In genomic region chr4:41132471-41132870, GRCm38 (mm10) we compare ENCODE assay signal across 29 mouse cellular contexts. TPM values are rescaled to one million over a fixed set of nuclear protein-coding genes. Genes with fewer than 3 reads are reported as not detected.
A peak's percentile ranks its signal among the peaks of the same experiment; 100 is the strongest.
DNase-seq lines count a peak whose midpoint lies in the region; ATAC-seq lines count a peak whose summit lies in the region.
"Had no signal": no experiment of that assay in that cellular context is flagged by ENCODE, and none has a peak within 500 bp of the region (broad histone marks: within the 10 kb centered on the region; RNA-seq: fewer than 3 reads in every experiment).

No protein-coding gene starts in this region.

- peak overlapping the region; percentile 98 for H3K27ac ChIP-seq in liver, embryonic 16.5 days (ENCODE audit: low read length)
- no peak overlapping the region for H3K27ac ChIP-seq in heart, embryonic 10.5 days
- no peak overlapping the region for H3K27ac ChIP-seq in forebrain, embryonic 16.5 days (ENCODE audit: low read length)
- H3K27ac ChIP-seq: embryonic facial prominence, embryonic 10.5 days; hindbrain, embryonic 13.5 days; kidney, embryonic 15.5 days; limb, embryonic 13.5 days; midbrain, embryonic 15.5 days; neural tube, embryonic 13.5 days had no signal

- H3K9me3 ChIP-seq in liver, embryonic 16.5 days (replicated peaks; ENCODE audit: control insufficient read depth, low read length), result no peaks in the 10 kb centered on the region
- no peaks in the 10 kb centered on the region for H3K9me3 ChIP-seq in heart, embryonic 10.5 days
- no peaks in the 10 kb centered on the region for H3K9me3 ChIP-seq in forebrain, embryonic 16.5 days (ENCODE audit: control insufficient read depth, low read length)
- H3K9me3 ChIP-seq: embryonic facial prominence, embryonic 10.5 days; heart, embryonic 12.5 days; hindbrain, embryonic 13.5 days; kidney, embryonic 15.5 days; limb, embryonic 13.5 days; megakaryocyte, embryonic 14.5 days; midbrain, embryonic 15.5 days; neural tube, embryonic 13.5 days had no signal

- no peak overlapping the region for H3K4me2 ChIP-seq in liver, embryonic 16.5 days (ENCODE audit: low read depth, low read length)
- H3K4me2 ChIP-seq in forebrain, embryonic 16.5 days (ENCODE audit: low read length), result no peak overlapping the region
- H3K4me2 ChIP-seq: heart, embryonic 12.5 days; hindbrain, embryonic 13.5 days; kidney, embryonic 15.5 days; limb, embryonic 13.5 days; lung, embryonic 14.5 days; midbrain, embryonic 15.5 days; neural tube, embryonic 13.5 days had no signal

- peaks cover 45% of the 10 kb centered on the region for H3K4me1 ChIP-seq in liver, embryonic 16.5 days (ENCODE audit: control insufficient read depth, low read depth, low read length)
- H3K4me1 ChIP-seq in heart, embryonic 10.5 days, result 0 out of 2 replicates have a peak, but pooled peaks cover 6% of the 10 kb centered on the region
- H3K4me1 ChIP-seq in forebrain, embryonic 16.5 days (replicated peaks; ENCODE audit: control insufficient read depth, insufficient read depth, low read length), result peaks cover 6% of the 10 kb centered on the region

- H3K36me3 ChIP-seq in liver, embryonic 16.5 days (ENCODE audit: control insufficient read depth, insufficient read depth), result no peaks in the 10 kb centered on the region
- no peaks in the 10 kb centered on the region for H3K36me3 ChIP-seq in heart, embryonic 10.5 days
- no peaks in the 10 kb centered on the region for H3K36me3 ChIP-seq in forebrain, embryonic 16.5 days (ENCODE audit: control insufficient read depth, insufficient read depth)
- H3K36me3 ChIP-seq: embryonic facial prominence, embryonic 10.5 days; heart, embryonic 12.5 days; hindbrain, embryonic 13.5 days; kidney, embryonic 15.5 days; limb, embryonic 13.5 days; midbrain, embryonic 15.5 days; neural tube, embryonic 13.5 days had no signal

- 58% methylated on average over 6 of the region's 6 CpGs for WGBS in liver, embryonic 16.5 days (ENCODE audit: insufficient replicate concordance)
- 79% methylated on average over 6 of the region's 6 CpGs for WGBS in heart, embryonic 10.5 days
- 64% methylated on average over 6 of the region's 6 CpGs for WGBS in forebrain, embryonic 16.5 days

- no peak for ATAC-seq in liver, embryonic 16.5 days (ENCODE audit: low read depth)
- no peak for ATAC-seq in forebrain, embryonic 16.5 days
- ATAC-seq: midbrain, embryonic 15.5 days had no signal

- peak overlapping the region; percentile 19; the same call in 1 of the 2 replicates for H3K9ac ChIP-seq in liver, embryonic 16.5 days (ENCODE audit: low read depth, low read length)
- H3K9ac ChIP-seq in forebrain, embryonic 16.5 days (replicated peaks; ENCODE audit: low read depth, low read length), result no peak overlapping the region
- H3K9ac ChIP-seq: heart, embryonic 12.5 days; hindbrain, embryonic 13.5 days; kidney, embryonic 15.5 days; limb, embryonic 13.5 days; lung, embryonic 14.5 days; midbrain, embryonic 15.5 days; neural tube, embryonic 13.5 days had no signal

- no peaks in the 10 kb centered on the region for H3K27me3 ChIP-seq in liver, embryonic 16.5 days (ENCODE audit: control insufficient read depth, insufficient read depth, low read depth, low read length)
- H3K27me3 ChIP-seq in heart, embryonic 10.5 days (ENCODE audit: insufficient read depth, poor library complexity, severe bottlenecking), result no peaks in the 10 kb centered on the region
- no peaks in the 10 kb centered on the region for H3K27me3 ChIP-seq in forebrain, embryonic 16.5 days (replicated peaks; ENCODE audit: control insufficient read depth, insufficient read depth, low read length)
- H3K27me3 ChIP-seq: heart, embryonic 12.5 days; kidney, embryonic 15.5 days; limb, embryonic 13.5 days; megakaryocyte, embryonic 14.5 days; midbrain, embryonic 15.5 days; neural tube, embryonic 13.5 days had no signal

- peak; percentile 33 for DNase-seq in c-Kit-positive CD71-positive TER-119-negative erythroid progenitor cells, embryonic 14.5 days (ENCODE audit: low read depth)
- peak; percentile 52 for DNase-seq in liver
- DNase-seq in spleen, postnatal 4 days (ENCODE audit: low spot score in 2 of 2), result peak; percentile 63 to 75
- DNase-seq in heart, embryonic 10.5 days (ENCODE audit: low spot score), result no peak
- DNase-seq in kidney, postnatal 10 days, result no peak
- DNase-seq: adrenal gland, postnatal 14 days; cerebellum, adult 11 months; cerebellum, postnatal 10 days; gastrocnemius, postnatal 10 days; heart, postnatal 14 days; kidney, adult 11 months; kidney, postnatal 4 days; lung, embryonic 14.5 days; lung, postnatal 36 days; right cerebral cortex, adult 18-20 months; right cerebral cortex, postnatal 4 days; thymus, postnatal 14 days had no signal

- H3K4me3 ChIP-seq in liver, embryonic 16.5 days (ENCODE audit: low read depth, low read length), result no peak overlapping the region
- H3K4me3 ChIP-seq in heart, embryonic 10.5 days, result no peak overlapping the region
- H3K4me3 ChIP-seq in forebrain, embryonic 16.5 days (replicated peaks; ENCODE audit: low read length), result no peak overlapping the region
- H3K4me3 ChIP-seq: embryonic facial prominence, embryonic 10.5 days; heart, embryonic 12.5 days; hindbrain, embryonic 13.5 days; kidney, embryonic 15.5 days; limb, embryonic 13.5 days; megakaryocyte, embryonic 14.5 days; midbrain, embryonic 15.5 days; myocyte; neural tube, embryonic 13.5 days had no signal

RNA-seq across cellular contexts. Expression of gene Ube2r2, which starts 3.1 kb away (rescaled TPM):
- 47.9 and 56.0 TPM in 2 replicates for polyA plus RNA-seq in liver, embryonic 16.5 days (2015; fragmentation: Nextera tagmentation; extraction: Ambion mirVana)
- polyA plus RNA-seq in heart, embryonic 10.5 days (2016; fragmentation: Nextera tagmentation; extraction: Ambion mirVana), result 64.2 and 84.7 TPM in 2 replicates
- polyA plus RNA-seq in forebrain, embryonic 16.5 days (2015; fragmentation: Nextera tagmentation; extraction: Ambion mirVana), result 51.4 and 56.2 TPM in 2 replicates

RNA-seq across cellular contexts. Expression of gene Nol6, which starts 8.2 kb away (rescaled TPM):
- 8.5 and 10.1 TPM in 2 replicates for polyA plus RNA-seq in liver, embryonic 16.5 days (2015; fragmentation: Nextera tagmentation; extraction: Ambion mirVana)
- polyA plus RNA-seq in heart, embryonic 10.5 days (2016; fragmentation: Nextera tagmentation; extraction: Ambion mirVana), result 26.0 and 26.8 TPM in 2 replicates
- polyA plus RNA-seq in forebrain, embryonic 16.5 days (2015; fragmentation: Nextera tagmentation; extraction: Ambion mirVana), result 41.7 and 45.6 TPM in 2 replicates

RNA-seq across cellular contexts. Expression of gene Aqp3, which starts 34.5 kb away (rescaled TPM):
- 10.4 and 11.4 TPM in 2 replicates for polyA plus RNA-seq in liver, embryonic 16.5 days (2015; fragmentation: Nextera tagmentation; extraction: Ambion mirVana)
- 10.6 TPM in 2 replicates for polyA plus RNA-seq in heart, embryonic 10.5 days (2016; fragmentation: Nextera tagmentation; extraction: Ambion mirVana)
- 0.11 and 0.45 TPM in 2 replicates for polyA plus RNA-seq in forebrain, embryonic 16.5 days (2015; fragmentation: Nextera tagmentation; extraction: Ambion mirVana)
- polyA plus RNA-seq: cortical plate, adult 2 months; hindbrain, embryonic 13.5 days; myocyte had no signal

Comparison
In these comparisons a context has a peak if more than half of its experiments do, and no peak if none do; other contexts are left out.
1. DNase-seq: peak in c-Kit-positive CD71-positive TER-119-negative erythroid progenitor cells, embryonic 14.5 days (single experiment), liver (single experiment) and spleen, postnatal 4 days (2 of 2); none in heart, embryonic 10.5 days (single experiment) and kidney, postnatal 10 days (single experiment).